Mouse (Mus musculus): ENCODE results near the gene Icam1. TPM values are rescaled to one million over a fixed set of nuclear protein-coding genes. Genes with fewer than 3 reads are reported as not detected.
"Not testable (repeated sequence)": the region's sequence is repeated elsewhere in the genome, so short reads cannot be mapped to it uniquely, and the experiment has no call there.

Icam1 gene
- polyA plus RNA-seq, 1 experiment from 2014 or later, result 13.9 TPM

DNA sequence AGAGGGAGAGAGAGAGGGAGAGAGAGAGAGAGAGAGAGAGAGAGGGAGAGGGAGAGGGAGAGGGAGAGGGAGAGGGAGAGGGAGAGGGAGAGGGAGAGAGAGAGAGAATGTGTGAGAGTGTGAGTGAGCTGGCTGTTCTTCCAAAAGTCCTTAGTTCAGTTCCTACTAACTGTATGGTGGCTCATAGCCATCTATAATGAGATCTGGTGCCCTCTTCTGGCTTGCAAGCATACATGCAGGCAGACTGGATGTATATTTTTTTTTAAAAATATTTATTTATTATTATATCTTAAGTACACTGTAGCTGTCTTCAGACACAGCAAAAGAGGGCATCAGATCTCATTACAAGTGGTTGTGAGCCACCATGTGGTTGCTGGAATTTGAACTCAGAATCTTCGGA lies 17.4 kb upstream of the Icam1 start:
- ATAC-seq (ENCODE audit: low FRiP score, low read depth); H3K4me1 ChIP-seq; H3K36me3 ChIP-seq; H3K27ac ChIP-seq; H3K9ac ChIP-seq; H3K4me2 ChIP-seq (replicated peaks); H3K27me3 ChIP-seq; H3K9me3 ChIP-seq; H3K4me3 ChIP-seq: not testable (repeated sequence)
- 67% methylated on average over 1 of the region's 1 CpGs for WGBS

- no peak overlapping the region for H3K27ac ChIP-seq
- H3K9ac ChIP-seq, result no peak overlapping the region
- peaks cover 9% of the 10 kb centered on the region for H3K4me1 ChIP-seq
- no peak overlapping the region for H3K4me3 ChIP-seq
- H3K27me3 ChIP-seq, result no peaks in the 10 kb centered on the region
- H3K4me2 ChIP-seq (replicated peaks), result no peak overlapping the region
- peaks cover 15% of the 10 kb centered on the region for H3K36me3 ChIP-seq
- no peak for ATAC-seq (ENCODE audit: low FRiP score, low read depth)
- no peaks in the 10 kb centered on the region for H3K9me3 ChIP-seq
These were observed 15.0 kb upstream of the Icam1 start for GRCm38 (mm10) chr9:21000811-21001210.

GRCm38 (mm10) chr9:21001651-21002200 lies 14.1 kb upstream of the Icam1 start:
- Histone ChIP-seq H3K9ac (no peak overlapping the region), H3K4me1 (peaks cover 9% of the 10 kb centered on the region), H3K9me3 (no peaks in the 10 kb centered on the region), H3K27ac (no peak overlapping the region), H3K27me3 (no peaks in the 10 kb centered on the region), H3K4me3 (no peak overlapping the region), H3K36me3 (peaks cover 23% of the 10 kb centered on the region), H3K4me2 (replicated peaks) (peak overlapping the region; percentile 90)
- WGBS, result 71% methylated on average over 6 of the region's 6 CpGs
- no peak for ATAC-seq (ENCODE audit: low FRiP score, low read depth)

GRCm38 (mm10) chr9:21002270-21002626 lies 13.5 kb upstream of the Icam1 start:
- ATAC-seq (ENCODE audit: low FRiP score, low read depth), result no peak

DNA sequence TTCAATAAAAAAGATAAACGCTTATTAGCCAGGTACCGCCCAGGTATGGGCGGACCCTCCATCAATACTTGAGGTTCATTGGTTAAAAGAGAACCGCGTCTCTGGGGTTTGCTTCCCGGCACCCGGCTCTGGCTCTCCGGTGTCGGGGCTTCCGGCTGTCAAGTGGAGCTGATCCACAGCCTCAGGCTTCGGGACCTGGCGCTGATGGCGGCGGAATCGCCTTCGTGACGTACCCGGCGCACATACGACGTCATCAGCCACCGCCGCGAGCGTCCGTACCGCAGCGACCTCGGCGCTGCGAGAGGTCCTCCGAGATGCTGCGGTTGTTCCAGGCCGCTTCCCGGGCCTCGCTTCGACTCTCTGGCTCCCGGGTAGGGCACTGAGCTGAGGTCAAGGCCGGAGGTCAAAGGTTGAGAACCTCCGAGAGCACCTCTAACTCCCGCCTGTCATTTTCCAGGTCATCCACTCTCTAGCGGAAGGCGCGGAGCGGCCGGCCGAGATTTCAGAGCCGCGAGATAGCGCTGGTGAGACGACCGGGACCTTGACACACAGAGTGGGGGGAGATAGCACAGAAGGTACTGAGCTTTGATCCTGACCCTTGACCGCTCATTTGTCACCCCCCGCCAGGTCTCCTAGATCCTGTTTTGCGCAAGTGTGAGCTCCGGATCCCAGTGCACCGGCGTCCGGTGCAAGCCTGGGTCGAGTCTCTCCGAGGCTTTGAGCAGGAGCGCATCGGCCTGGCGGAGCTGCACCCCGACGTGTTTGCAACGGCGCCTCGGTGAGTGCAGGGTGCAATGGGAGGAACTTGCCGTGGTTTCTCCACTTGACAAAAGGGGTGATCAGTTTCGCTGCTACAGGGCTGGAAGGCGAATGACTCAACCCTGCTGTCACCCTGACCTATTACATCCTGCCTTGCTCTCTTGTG lies 12.9 kb upstream of the Icam1 start, which contains the start of gene Mrpl4:
TSS of gene Mrpl4 (plus strand) at position 112 of the 925 bp plus-strand sequence.
- peak within 1 kb of the TSS; percentile 90 for H3K4me2 ChIP-seq (replicated peaks)
- under 1% methylated on average over 72 of the region's 72 CpGs for WGBS
- H3K4me1 ChIP-seq, result peaks cover 9% of the 10 kb centered on the region
- peak within 1 kb of the TSS; percentile 76 for H3K27ac ChIP-seq
- H3K36me3 ChIP-seq, result peaks cover 35% of the 10 kb centered on the region
- no peaks in the 10 kb centered on the region for H3K27me3 ChIP-seq
- H3K9ac ChIP-seq, result peak within 1 kb of the TSS; percentile 84
- peak within 1 kb of the TSS; percentile 79 for H3K4me3 ChIP-seq
- no peaks in the 10 kb centered on the region for H3K9me3 ChIP-seq
- peak; percentile 77 for ATAC-seq (ENCODE audit: low FRiP score, low read depth)

More at GRCm38 (mm10) chr9:21002270-21002626, 13.5 kb upstream of the Icam1 start:
- Histone ChIP-seq H3K4me3 (peak overlapping the region; percentile 79), H3K9ac (peak overlapping the region; percentile 84), H3K27me3 (no peaks in the 10 kb centered on the region), H3K36me3 (peaks cover 28% of the 10 kb centered on the region), H3K4me1 (peaks cover 9% of the 10 kb centered on the region), H3K4me2 (replicated peaks) (peak overlapping the region; percentile 90), H3K9me3 (no peaks in the 10 kb centered on the region), H3K27ac (peak overlapping the region; percentile 76; the same call in 1 of the 2 replicates)
- WGBS, result 10% methylated on average over 7 of the region's 7 CpGs

DNA sequence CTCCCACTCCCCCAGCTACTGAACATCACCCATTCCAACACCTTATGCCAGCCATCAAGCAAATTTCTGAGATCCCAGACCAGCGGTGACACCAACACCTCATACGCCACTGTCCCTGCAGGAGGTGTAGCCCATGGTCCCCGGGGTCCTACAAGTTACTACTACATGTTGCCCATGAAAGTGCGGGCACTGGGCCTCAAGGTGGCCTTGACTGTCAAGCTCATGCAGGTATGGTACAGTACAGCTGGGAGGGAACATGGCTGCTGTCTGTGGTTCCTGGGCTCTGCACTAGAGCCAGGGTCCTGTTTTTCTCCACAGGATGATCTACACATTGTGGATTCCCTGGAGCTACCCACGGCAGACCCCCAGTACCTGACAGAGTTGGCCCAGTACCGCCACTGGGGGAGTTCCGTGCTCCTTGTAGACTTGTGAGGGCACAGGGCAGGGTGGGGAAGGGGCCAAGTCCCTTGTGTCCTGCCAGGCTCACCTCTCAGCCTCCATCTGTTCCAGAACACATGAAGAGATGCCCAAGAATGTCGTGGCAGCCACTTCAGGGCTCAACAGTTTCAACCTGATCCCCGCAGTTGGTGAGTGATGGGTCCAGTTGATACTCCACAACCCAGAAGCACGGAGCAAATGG lies 8.4 kb upstream of the Icam1 start:
- ATAC-seq (ENCODE audit: low FRiP score, low read depth), result no peak
- peaks cover 4% of the 10 kb centered on the region for H3K27me3 ChIP-seq
- peaks cover 6% of the 10 kb centered on the region for H3K4me1 ChIP-seq
- no peak overlapping the region for H3K4me3 ChIP-seq
- 93% methylated on average over 10 of the region's 10 CpGs for WGBS
- no peak overlapping the region for H3K4me2 ChIP-seq (replicated peaks)
- H3K36me3 ChIP-seq, result peaks cover 52% of the 10 kb centered on the region
- H3K9ac ChIP-seq, result no peak overlapping the region
- H3K27ac ChIP-seq, result no peak overlapping the region
- no peaks in the 10 kb centered on the region for H3K9me3 ChIP-seq

GRCm38 (mm10) chr9:21008007-21008406 lies 7.8 kb upstream of the Icam1 start:
- H3K9ac ChIP-seq, result no peak overlapping the region
- ATAC-seq (ENCODE audit: low FRiP score, low read depth), result no peak
- H3K9me3 ChIP-seq, result no peaks in the 10 kb centered on the region
- WGBS, result 82% methylated on average over 7 of the region's 7 CpGs
- H3K27me3 ChIP-seq, result peaks cover 10% of the 10 kb centered on the region
- H3K36me3 ChIP-seq, result peaks cover 52% of the 10 kb centered on the region
- H3K4me3 ChIP-seq, result no peak overlapping the region
- H3K4me1 ChIP-seq, result peaks cover 6% of the 10 kb centered on the region; the same call in 1 of the 2 replicates
- H3K4me2 ChIP-seq (replicated peaks), result no peak overlapping the region
- no peak overlapping the region for H3K27ac ChIP-seq

DNA sequence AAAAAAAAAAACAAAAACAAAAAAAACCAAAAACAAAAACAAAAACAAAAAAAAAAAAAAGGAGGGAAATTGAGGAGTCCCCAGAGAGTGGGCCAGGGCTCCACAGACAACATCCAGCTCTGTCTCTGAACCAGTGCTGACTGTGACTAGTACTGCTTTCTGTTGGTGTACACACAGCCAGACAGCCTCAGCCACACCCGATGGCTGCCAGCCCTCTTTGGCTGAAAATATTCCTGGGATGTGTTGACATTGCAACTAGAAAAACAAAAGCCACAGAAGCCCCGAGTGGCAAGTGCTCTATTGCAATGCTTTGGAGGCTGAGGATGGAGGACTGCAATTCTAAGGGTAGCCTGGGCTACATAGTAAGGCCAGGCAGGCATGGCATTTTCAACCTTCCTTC lies 5.4 kb upstream of the Icam1 start:
- ATAC-seq (ENCODE audit: low FRiP score, low read depth), result no peak
- H3K4me1 ChIP-seq, result peaks cover 7% of the 10 kb centered on the region
- H3K4me2 ChIP-seq (replicated peaks), result no peak overlapping the region
- peaks cover 28% of the 10 kb centered on the region for H3K27me3 ChIP-seq
- no peak overlapping the region for H3K27ac ChIP-seq
- H3K9me3 ChIP-seq, result no peaks in the 10 kb centered on the region
- no peak overlapping the region for H3K4me3 ChIP-seq
- H3K36me3 ChIP-seq, result peaks cover 42% of the 10 kb centered on the region
- WGBS, result 74% methylated on average over 2 of the region's 2 CpGs
- no peak overlapping the region for H3K9ac ChIP-seq

DNA sequence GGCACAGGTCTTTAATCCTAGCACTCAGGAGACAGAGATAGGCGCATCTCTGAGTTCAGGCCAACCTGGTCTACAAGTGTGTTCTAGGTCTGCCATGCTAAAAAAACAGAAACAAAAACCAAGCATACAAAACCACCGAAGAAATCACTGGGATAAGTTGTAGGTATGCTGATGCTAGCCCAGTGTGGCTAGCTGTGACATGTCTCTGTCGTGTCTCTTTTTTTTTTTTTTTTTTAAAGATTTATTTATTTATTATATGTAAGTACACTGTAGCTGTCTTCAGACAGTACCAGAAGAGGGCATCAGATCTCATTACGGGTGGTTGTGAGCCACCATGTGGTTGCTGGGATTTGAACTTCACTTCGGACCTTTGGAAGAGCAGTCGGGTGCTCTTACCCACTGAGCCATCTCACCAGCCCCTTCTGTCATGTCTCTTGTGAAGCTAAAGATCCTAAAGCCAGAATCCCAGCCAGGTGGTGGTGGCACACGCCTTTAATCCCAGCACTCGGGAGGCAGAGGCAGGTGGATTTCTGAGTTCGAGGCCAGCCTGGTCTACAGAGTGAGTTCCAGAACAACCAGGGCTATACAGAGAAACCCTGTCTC lies 4.7 kb upstream of the Icam1 start:
- not testable (repeated sequence) for H3K9ac ChIP-seq; H3K4me3 ChIP-seq; H3K27ac ChIP-seq; H3K9me3 ChIP-seq; H3K4me2 ChIP-seq (replicated peaks); ATAC-seq (ENCODE audit: low FRiP score, low read depth)
- Histone ChIP-seq H3K27me3 (peaks cover 34% of the 10 kb centered on the region), H3K36me3 (peaks cover 35% of the 10 kb centered on the region), H3K4me1 (peaks cover 14% of the 10 kb centered on the region)
- 69% methylated on average over 9 of the region's 9 CpGs for WGBS

DNA sequence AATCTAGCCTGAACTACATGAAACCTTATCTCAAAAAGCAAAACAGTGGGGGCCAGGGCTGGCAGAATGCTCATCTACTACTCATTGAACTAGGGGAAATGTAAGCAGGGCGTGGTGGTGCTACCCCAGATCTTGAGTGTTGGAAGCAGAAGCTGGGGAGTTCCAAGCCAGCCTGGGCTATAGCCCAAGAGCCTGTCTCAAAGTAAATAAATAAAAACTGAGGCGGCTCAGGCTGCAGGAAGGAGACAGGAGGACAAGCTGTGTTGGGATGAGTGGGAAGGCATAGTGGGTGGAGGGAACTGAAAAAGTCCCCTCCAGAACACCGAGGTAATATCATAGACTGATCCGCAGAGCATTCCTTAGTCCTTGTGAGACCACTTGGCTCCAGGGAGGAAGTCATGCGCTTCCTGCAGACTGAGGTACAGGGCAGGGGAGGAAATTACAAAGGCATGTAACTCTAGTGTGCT lies 3.9 kb upstream of the Icam1 start:
- Histone ChIP-seq H3K9ac (no peak overlapping the region; the same call in 1 of the 2 replicates), H3K4me3 (no peak overlapping the region), H3K36me3 (peaks cover 27% of the 10 kb centered on the region), H3K27me3 (peaks cover 43% of the 10 kb centered on the region), H3K4me1 (peaks cover 14% of the 10 kb centered on the region), H3K4me2 (replicated peaks) (no peak overlapping the region), H3K9me3 (no peaks in the 10 kb centered on the region), H3K27ac (no peak overlapping the region)
- WGBS, result 51% methylated on average over 5 of the region's 5 CpGs
- ATAC-seq (ENCODE audit: low FRiP score, low read depth), result no peak

- H3K9me3 ChIP-seq, result no peaks in the 10 kb centered on the region
- peaks cover 48% of the 10 kb centered on the region for H3K27me3 ChIP-seq
- H3K9ac ChIP-seq, result no peak overlapping the region
- H3K27ac ChIP-seq, result no peak overlapping the region
- ATAC-seq (ENCODE audit: low FRiP score, low read depth), result no peak
- WGBS, result 50% methylated on average over 1 of the region's 1 CpGs
- no peak overlapping the region for H3K4me2 ChIP-seq (replicated peaks)
- H3K4me1 ChIP-seq, result peaks cover 14% of the 10 kb centered on the region
- H3K4me3 ChIP-seq, result no peak overlapping the region
- H3K36me3 ChIP-seq, result peaks cover 22% of the 10 kb centered on the region
These were observed 3.4 kb upstream of the Icam1 start for GRCm38 (mm10) chr9:21012368-21012767.

Measured in limb, embryonic 13.5 days (tissue).